Mouse (Mus musculus): ENCODE results near the gene Ttll12.

- TF ChIP-seq CTCF (IDR thresholded peaks at IDR 0.05; ENCODE audit: insufficient read depth, low read length) (no peak), POLR2A (IDR thresholded peaks at IDR 0.05; ENCODE audit: borderline replicate concordance, extremely low read depth, low read depth, low read length) (no peak)
Measured at GRCm38 (mm10) chr15:83572132-83572531, 22.8 kb downstream of the Ttll12 start.

All from lung, adult 2 months (tissue).